Mouse (Mus musculus): Measurements from ENCODE around the gene Ccdc85c. TPM values are rescaled to one million over a fixed set of nuclear protein-coding genes. Genes with fewer than 3 reads are reported as not detected.

Gene Ccdc85c
- total RNA-seq, 2 experiments from 2014 or later: 0.95 to 2.4 TPM

- no peak; the same call in 1 of the 2 replicates for ATAC-seq (replicated peaks; ENCODE audit: poor library complexity, severe bottlenecking)
Measured at GRCm38 (mm10) chr12:108244778-108245177, 30.4 kb downstream of the Ccdc85c start.

- ATAC-seq (replicated peaks; ENCODE audit: poor library complexity, severe bottlenecking): no peak
Measured at GRCm38 (mm10) chr12:108242243-108242745, 32.9 kb downstream of the Ccdc85c start.

- ATAC-seq (replicated peaks; ENCODE audit: poor library complexity, severe bottlenecking): no peak
Measured at GRCm38 (mm10) chr12:108241626-108242025, 33.6 kb downstream of the Ccdc85c start.

GRCm38 (mm10) chr12:108240953-108241588, 34.2 kb downstream of the Ccdc85c start:
- peak; percentile 21; the same call in 1 of the 2 replicates for ATAC-seq (replicated peaks; ENCODE audit: poor library complexity, severe bottlenecking)

- no peak for ATAC-seq (replicated peaks; ENCODE audit: poor library complexity, severe bottlenecking)
Measured at GRCm38 (mm10) chr12:108240401-108240890, 34.8 kb downstream of the Ccdc85c start.

GRCm38 (mm10) chr12:108239441-108239840, 35.8 kb downstream of the Ccdc85c start:
- 0 out of 2 replicates have a peak, but pooled peaks have one; percentile 4 for ATAC-seq (replicated peaks; ENCODE audit: poor library complexity, severe bottlenecking)

GRCm38 (mm10) chr12:108238395-108239035, 36.7 kb downstream of the Ccdc85c start:
- ATAC-seq (replicated peaks; ENCODE audit: poor library complexity, severe bottlenecking): no peak

- no peak for ATAC-seq (replicated peaks; ENCODE audit: poor library complexity, severe bottlenecking)
Measured at GRCm38 (mm10) chr12:108237300-108238006, 37.8 kb downstream of the Ccdc85c start.

GRCm38 (mm10) chr12:108235976-108236555, 39.2 kb downstream of the Ccdc85c start:
- ATAC-seq (replicated peaks; ENCODE audit: poor library complexity, severe bottlenecking): no peak

- no peak for ATAC-seq (replicated peaks; ENCODE audit: poor library complexity, severe bottlenecking)
Measured at GRCm38 (mm10) chr12:108234832-108235602, 40.2 kb downstream of the Ccdc85c start.

GRCm38 (mm10) chr12:108233736-108234135, 41.5 kb downstream of the Ccdc85c start:
- ATAC-seq (replicated peaks; ENCODE audit: poor library complexity, severe bottlenecking): no peak

GRCm38 (mm10) chr12:108231901-108232300, 43.3 kb downstream of the Ccdc85c start:
- no peak for ATAC-seq (replicated peaks; ENCODE audit: poor library complexity, severe bottlenecking)

GRCm38 (mm10) chr12:108230821-108231794, 44.1 kb downstream of the Ccdc85c start:
- peak; percentile 31; the same call in 1 of the 2 replicates for ATAC-seq (replicated peaks; ENCODE audit: poor library complexity, severe bottlenecking)

- ATAC-seq (replicated peaks; ENCODE audit: poor library complexity, severe bottlenecking): no peak
Measured at GRCm38 (mm10) chr12:108230077-108230476, 45.1 kb downstream of the Ccdc85c start.

- no peak for ATAC-seq (replicated peaks; ENCODE audit: poor library complexity, severe bottlenecking)
Measured at GRCm38 (mm10) chr12:108227527-108227926, 47.7 kb downstream of the Ccdc85c start.

- no peak for ATAC-seq (replicated peaks; ENCODE audit: poor library complexity, severe bottlenecking)
Measured at GRCm38 (mm10) chr12:108226941-108227340, 48.3 kb downstream of the Ccdc85c start.

GRCm38 (mm10) chr12:108226216-108226615, 49.0 kb downstream of the Ccdc85c start:
- ATAC-seq (replicated peaks; ENCODE audit: poor library complexity, severe bottlenecking): no peak

GRCm38 (mm10) chr12:108225781-108226180, 49.4 kb downstream of the Ccdc85c start:
- no peak for ATAC-seq (replicated peaks; ENCODE audit: poor library complexity, severe bottlenecking)

GRCm38 (mm10) chr12:108223357-108223756, 51.9 kb downstream of the Ccdc85c start:
- ATAC-seq (replicated peaks; ENCODE audit: poor library complexity, severe bottlenecking): no peak
